Mouse (Mus musculus): Measurements from ENCODE around the gene Rfxap.

- TF ChIP-seq CTCF (IDR thresholded peaks at IDR 0.05; ENCODE audit: control insufficient read depth, insufficient read depth, low read length), result no peak
- no peak for TF ChIP-seq POLR2A (IDR thresholded peaks at IDR 0.05; ENCODE audit: borderline replicate concordance, control insufficient read depth, low read depth, low read length)
Measured at GRCm38 (mm10) chr3:54811616-54812015, 4.0 kb upstream of the Rfxap start.

All from bone marrow, adult 2 months (tissue).